In genomic region chr19:21461221-21461960, GRCm38 (mm10) we compare ENCODE assay signal across 18 mouse cellular contexts. TPM values are rescaled to one million over a fixed set of nuclear protein-coding genes. Genes with fewer than 3 reads are reported as not detected.
DNase-seq lines count a peak whose midpoint lies in the region; ATAC-seq and TF ChIP-seq lines count a peak whose summit lies in the region.
"Had no signal": no experiment of that assay in that cellular context is flagged by ENCODE, and none has a peak within 500 bp of the region (broad histone marks: within the 10 kb centered on the region; RNA-seq: fewer than 3 reads in every experiment).

No protein-coding gene starts in this region.

- H3K9me3 ChIP-seq in lung, postnatal 0 days (ENCODE audit: low read length), result no peaks in the 10 kb centered on the region
- H3K9me3 ChIP-seq: forebrain, embryonic 12.5 days; lung, embryonic 15.5 days; neural tube, embryonic 15.5 days had no signal

- no peak for TF ChIP-seq POLR2A in lung, adult 2 months (IDR thresholded peaks at IDR 0.05; ENCODE audit: borderline replicate concordance, extremely low read depth, low read depth, low read length)

- H3K4me3 ChIP-seq in lung, postnatal 0 days (ENCODE audit: low read depth, low read length), result no peak overlapping the region
- H3K4me3 ChIP-seq in lung, adult 2 months (replicated peaks; ENCODE audit: extremely low read depth, low read depth, low read length), result no peak overlapping the region
- no peak overlapping the region for H3K4me3 ChIP-seq in macrophage (ENCODE audit: inconsistent target)
- H3K4me3 ChIP-seq: forebrain, embryonic 12.5 days; lung, embryonic 15.5 days; myocyte; neural tube, embryonic 15.5 days had no signal

- no peak overlapping the region for H3K4me2 ChIP-seq in lung, postnatal 0 days (replicated peaks; ENCODE audit: low read depth, low read length)
- H3K4me2 ChIP-seq: forebrain, embryonic 12.5 days; heart, embryonic 11.5 days; lung, embryonic 15.5 days; midbrain, embryonic 11.5 days; neural tube, embryonic 15.5 days had no signal

- no peak; the same call in 1 of the 2 replicates for TF ChIP-seq EP300 in lung, postnatal 0 days (IDR thresholded peaks at IDR 0.05)

- H3K9ac ChIP-seq in lung, postnatal 0 days (replicated peaks; ENCODE audit: low read depth), result no peak overlapping the region
- H3K9ac ChIP-seq: forebrain, embryonic 12.5 days; lung, embryonic 15.5 days; neural tube, embryonic 15.5 days had no signal

- TF ChIP-seq CTCF in lung, postnatal 0 days (IDR thresholded peaks at IDR 0.05), result no peak
- TF ChIP-seq CTCF in lung, adult 2 months (IDR thresholded peaks at IDR 0.05; ENCODE audit: insufficient read depth, low read length), result no peak

- H3K36me3 ChIP-seq in lung, postnatal 0 days (ENCODE audit: insufficient read depth, low read length), result no peaks in the 10 kb centered on the region
- H3K36me3 ChIP-seq in macrophage (ENCODE audit: inconsistent target), result no peaks in the 10 kb centered on the region
- H3K36me3 ChIP-seq: forebrain, embryonic 12.5 days; lung, embryonic 15.5 days; neural tube, embryonic 15.5 days had no signal

- DNase-seq in lung, postnatal 0 days (ENCODE audit: low spot score), result peak; percentile 63
- DNase-seq in lung, adult 2 months, result no peak
- no peak for DNase-seq in gastrocnemius, adult 8-10 months (ENCODE audit: low spot score in 2 of 2)
- DNase-seq in kidney, adult 11 months, result no peak
- no peak for DNase-seq in embryo, embryonic 11 days
- DNase-seq: cerebellum, postnatal 10 days; gastrocnemius, postnatal 25 days; kidney, adult 9 months had no signal

- H3K27ac ChIP-seq in lung, postnatal 0 days (ENCODE audit: low read length), result no peak overlapping the region
- peak overlapping the region; percentile 86 for H3K27ac ChIP-seq in macrophage
- H3K27ac ChIP-seq: forebrain, embryonic 12.5 days; hindbrain, postnatal 0 days; lung, embryonic 15.5 days; neural tube, embryonic 15.5 days had no signal

- H3K79me2 ChIP-seq in macrophage (ENCODE audit: inconsistent target), result peaks cover 50% of the 10 kb centered on the region; the same call in 1 of the 2 replicates

- H3K27me3 ChIP-seq in lung, postnatal 0 days (replicated peaks; ENCODE audit: insufficient read depth, low read length), result no peaks in the 10 kb centered on the region
- H3K27me3 ChIP-seq: forebrain, embryonic 12.5 days; lung, embryonic 15.5 days; neural tube, embryonic 15.5 days had no signal

- H3K4me1 ChIP-seq in lung, postnatal 0 days (ENCODE audit: insufficient read depth, low read depth, low read length), result no peaks in the 10 kb centered on the region
- no peaks in the 10 kb centered on the region for H3K4me1 ChIP-seq in lung, adult 2 months (ENCODE audit: control insufficient read depth, insufficient read depth, low read length)
- H3K4me1 ChIP-seq: forebrain, embryonic 12.5 days; lung, embryonic 15.5 days; neural tube, embryonic 15.5 days had no signal

- peak; percentile 47 for ATAC-seq in lung, postnatal 0 days
- peak; percentile 99 for ATAC-seq in granulocyte monocyte progenitor cell, adult 5-6 weeks (replicated peaks; ENCODE audit: poor library complexity, severe bottlenecking)
- ATAC-seq: hindbrain, postnatal 0 days had no signal

- WGBS in lung, postnatal 0 days, result 52% methylated on average over 5 of the region's 5 CpGs
- WGBS in lung, adult 2 months, result 62% methylated on average over 5 of the region's 5 CpGs
- WGBS in macrophage (ENCODE audit: missing documents), result 3% methylated on average over 5 of the region's 5 CpGs

RNA-seq across cellular contexts. Expression of gene Gda, which starts 11.9 kb away (rescaled TPM):
- polyA plus RNA-seq in lung, postnatal 0 days (2015; fragmentation: Nextera tagmentation; extraction: Ambion mirVana), result 1.7 and 2.0 TPM in 2 replicates
- 3.2 and 5.1 TPM in 2 replicates for polyA plus RNA-seq in lung, adult 2 months (2012; rRNA removed)
- 45.1 and 53.5 TPM in 2 replicates for total RNA-seq in granulocyte monocyte progenitor cell, adult 5-6 weeks (2014; fragmentation: Nextera tagmentation)
- total RNA-seq in granulocyte monocyte progenitor cell, adult 5-6 weeks (2017), result 98.2 and 116 TPM in 2 replicates
- total RNA-seq in macrophage (2018; cell fraction: chromatin; rRNA removed), result 10 to 100 TPM in 7 of 26 experiments, 1 to 10 TPM in 19; 3.1 to 52.9 (median 5.5) TPM
- total RNA-seq in macrophage (2018; cell fraction: cytosol; rRNA removed), result 10 to 100 TPM in 2 of 26 experiments, 1 to 10 TPM in 24; 4.3 to 11.5 (median 7.7) TPM
- 10 to 100 TPM in 9 of 26 experiments, 1 to 10 TPM in 17; 5.0 to 58.6 (median 7.9) TPM for total RNA-seq in macrophage (2018; cell fraction: nucleus; rRNA removed)
- 6.0 to 13.2 TPM (median 7.6 TPM) in 3 replicates for polyA plus RNA-seq in macrophage (2018)
- 1 to 10 TPM; 5.3 to 8.1 (median 7.0) TPM for total RNA-seq in gastrocnemius, adult 8-10 months (2022)
- polyA plus RNA-seq: heart, embryonic 11.5 days; limb, embryonic 11.5 days had no signal
